Mouse (Mus musculus) intestine, postnatal 0 days (tissue): ENCODE measurements around the gene Ezh1. TPM values are rescaled to one million over a fixed set of nuclear protein-coding genes. Genes with fewer than 3 reads are reported as not detected.
A peak's percentile ranks its signal among the peaks of the same experiment; 100 is the strongest.
"Not testable (repeated sequence)": the region's sequence is repeated elsewhere in the genome, so short reads cannot be mapped to it uniquely, and the experiment has no call there.

ENCODE experiments used
- ATAC-seq: fragments of 200-750 bp; cut with Nextera tagmentation; 2 replicates; pipeline ENCODE4 v1.8.0; 2017; ENCODE audit warnings: mild to moderate bottlenecking, moderate TSS enrichment, moderate library complexity
- H3K27ac ChIP-seq: fragments of 300-500 bp; sonication (generic); 2 replicates; pipeline ENCODE4 v1.5.1; 2014; ENCODE audit warnings: mild to moderate bottlenecking, low read depth, low read length, moderate library complexity
- H3K27me3 ChIP-seq: fragments of 300-500 bp; sonication (generic); replicated peaks from 2 replicates; pipeline ENCODE4 v1.6.1; 2014; ENCODE audit warnings: low read length, mixed read lengths; ENCODE audit not compliant: control insufficient read depth, insufficient read depth
- H3K36me3 ChIP-seq: fragments of 300-500 bp; sonication (generic); 2 replicates; pipeline ENCODE4 v1.6.1; 2014; ENCODE audit warnings: mild to moderate bottlenecking, moderate library complexity; ENCODE audit not compliant: control insufficient read depth, insufficient read depth
- H3K4me1 ChIP-seq: fragments of 300-500 bp; sonication (generic); replicated peaks from 2 replicates; pipeline ENCODE4 v1.6.1; 2014; ENCODE audit warnings: antibody characterized with exemption, low read length, mixed read lengths; ENCODE audit not compliant: control insufficient read depth, insufficient read depth
- H3K4me2 ChIP-seq: fragments of 300-500 bp; sonication (generic); replicated peaks from 2 replicates; pipeline ENCODE4 v1.6.1; 2014; ENCODE audit warnings: low read depth, mild to moderate bottlenecking, moderate library complexity
- H3K4me3 ChIP-seq: fragments of 300-500 bp; sonication (generic); 2 replicates; pipeline ENCODE4 v1.5.1; 2014; ENCODE audit warnings: low read depth, low read length
- H3K9ac ChIP-seq: fragments of 300-500 bp; sonication (generic); 2 replicates; pipeline ENCODE4 v1.6.1; 2014; ENCODE audit warnings: mild to moderate bottlenecking, low read depth, low read length
- H3K9me3 ChIP-seq: fragments of 300-500 bp; sonication (generic); 2 replicates; pipeline ENCODE4 v1.6.1; 2016; ENCODE audit warnings: mixed run types; ENCODE audit not compliant: control insufficient read depth
- CTCF ChIP-seq: sonication (generic); IDR thresholded peaks from 2 replicates; pipeline ENCODE4 v1.5.1; 2016; ENCODE audit warnings: low read depth, mild to moderate bottlenecking, control low read depth, antibody characterized with exemption, moderate library complexity
- WGBS: fragments of 180-500 bp; shearing (Covaris S2); extraction: QIAGEN DNeasy Blood & Tissue Kit; methylation state at CpG from one replicate; pipeline ENCODE4 v1.1.7; 2014; 5-methylcytosine and 5-hydroxymethylcytosine counted together
- polyA plus RNA-seq: library from polyadenylated mRNA; unstranded; fragments of >200 nt; fragmentation: Nextera tagmentation; extraction: Ambion mirVana; gene quantifications from 2 replicates; pipeline ENCODE4 v1.2.1, GENCODE M21; 2015

Gene Ezh1
- polyA plus RNA-seq, 1 experiment from 2014 or later, result 9.8 TPM

- no peaks in the 10 kb centered on the region for H3K27me3 ChIP-seq
- no peak overlapping the region for H3K4me3 ChIP-seq
- H3K4me2 ChIP-seq, result no peak overlapping the region
- no peak for ATAC-seq
- H3K4me1 ChIP-seq, result no peaks in the 10 kb centered on the region
- H3K9ac ChIP-seq, result no peak overlapping the region
- 89% methylated on average over 15 of the region's 15 CpGs for WGBS
- H3K27ac ChIP-seq, result no peak overlapping the region
- no peaks in the 10 kb centered on the region for H3K9me3 ChIP-seq
- no peak for TF ChIP-seq CTCF
- peaks cover 49% of the 10 kb centered on the region for H3K36me3 ChIP-seq
Measured at GRCm38 (mm10) chr11:101161551-101161950, 64.7 kb downstream of the Ezh1 start.

GRCm38 (mm10) chr11:101160981-101161505, 65.2 kb downstream of the Ezh1 start:
- not testable (repeated sequence) for ATAC-seq

DNA sequence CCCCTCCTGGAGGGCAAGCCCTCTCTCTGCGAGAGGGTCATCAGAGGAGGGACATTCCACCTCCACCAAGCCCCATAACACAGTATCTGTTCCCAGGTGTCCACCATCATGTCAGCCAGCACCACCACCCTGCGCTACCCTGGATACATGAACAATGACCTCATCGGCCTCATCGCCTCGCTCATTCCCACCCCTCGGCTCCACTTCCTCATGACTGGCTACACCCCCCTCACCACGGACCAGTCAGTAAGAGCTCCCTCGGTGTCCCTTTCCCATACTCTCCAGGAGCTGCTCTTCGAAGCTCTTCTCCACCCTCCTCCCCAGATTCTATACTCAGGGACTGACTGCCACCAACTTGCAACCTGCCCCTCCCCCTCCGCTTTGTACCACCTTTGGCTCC, 66.1 kb downstream of the Ezh1 start:
- not testable (repeated sequence) for H3K4me3 ChIP-seq, H3K4me1 ChIP-seq, H3K9ac ChIP-seq, H3K27me3 ChIP-seq, H3K27ac ChIP-seq, H3K4me2 ChIP-seq, H3K9me3 ChIP-seq, ATAC-seq
- peaks cover 35% of the 10 kb centered on the region for H3K36me3 ChIP-seq
- 83% methylated on average over 8 of the region's 10 CpGs for WGBS

More at GRCm38 (mm10) chr11:101160981-101161505, 65.2 kb downstream of the Ezh1 start:
- 70% methylated on average over 6 of the region's 8 CpGs for WGBS
- H3K27ac ChIP-seq, H3K27me3 ChIP-seq, H3K4me2 ChIP-seq, H3K4me3 ChIP-seq, H3K9ac ChIP-seq, H3K4me1 ChIP-seq, H3K9me3 ChIP-seq: not testable (repeated sequence)
- peaks cover 44% of the 10 kb centered on the region for H3K36me3 ChIP-seq

- WGBS, result 4% methylated on average over 36 of the region's 36 CpGs
- no peaks in the 10 kb centered on the region for H3K36me3 ChIP-seq
- peak within 1 kb of the TSS; percentile 69 for H3K4me2 ChIP-seq
- peak; percentile 20; the same call in 1 of the 2 replicates for TF ChIP-seq CTCF
- H3K9ac ChIP-seq, result peak within 1 kb of the TSS; percentile 31; the same call in 1 of the 2 replicates
- H3K4me1 ChIP-seq, result no peaks in the 10 kb centered on the region
- no peak within 1 kb of the TSS for H3K27ac ChIP-seq
- H3K9me3 ChIP-seq, result no peaks in the 10 kb centered on the region
- no peaks in the 10 kb centered on the region for H3K27me3 ChIP-seq
- peak; percentile 44 for ATAC-seq
- peak within 1 kb of the TSS; percentile 32 for H3K4me3 ChIP-seq
Measured at GRCm38 (mm10) chr11:101155728-101156371, 70.4 kb downstream of the Ezh1 start, which contains the start of gene Tubg2. Tubg2 (plus strand) TSS chr11:101155907.

- 67% methylated on average over 6 of the region's 6 CpGs for WGBS
- Histone ChIP-seq H3K27me3 (no peaks in the 10 kb centered on the region), H3K9ac (no peak overlapping the region), H3K36me3 (no peaks in the 10 kb centered on the region), H3K9me3 (no peaks in the 10 kb centered on the region), H3K4me2 (no peak overlapping the region), H3K4me3 (no peak overlapping the region), H3K4me1 (no peaks in the 10 kb centered on the region), H3K27ac (no peak overlapping the region)
- no peak for TF ChIP-seq CTCF
- no peak for ATAC-seq
Measured at GRCm38 (mm10) chr11:101155151-101155550, 71.1 kb downstream of the Ezh1 start.

- TF ChIP-seq CTCF, result no peak
Measured at GRCm38 (mm10) chr11:101154648-101155047, 71.6 kb downstream of the Ezh1 start.

More at GRCm38 (mm10) chr11:101154648-101155047, 71.6 kb downstream of the Ezh1 start:
- H3K4me3 ChIP-seq, result no peak overlapping the region
- H3K27ac ChIP-seq, result no peak overlapping the region
- H3K4me1 ChIP-seq, result no peaks in the 10 kb centered on the region
- no peaks in the 10 kb centered on the region for H3K36me3 ChIP-seq
- H3K9me3 ChIP-seq, result no peaks in the 10 kb centered on the region
- no peak overlapping the region for H3K9ac ChIP-seq
- no peak overlapping the region for H3K4me2 ChIP-seq
- no peaks in the 10 kb centered on the region for H3K27me3 ChIP-seq
- no peak for ATAC-seq
